In the genomic region with DNA sequence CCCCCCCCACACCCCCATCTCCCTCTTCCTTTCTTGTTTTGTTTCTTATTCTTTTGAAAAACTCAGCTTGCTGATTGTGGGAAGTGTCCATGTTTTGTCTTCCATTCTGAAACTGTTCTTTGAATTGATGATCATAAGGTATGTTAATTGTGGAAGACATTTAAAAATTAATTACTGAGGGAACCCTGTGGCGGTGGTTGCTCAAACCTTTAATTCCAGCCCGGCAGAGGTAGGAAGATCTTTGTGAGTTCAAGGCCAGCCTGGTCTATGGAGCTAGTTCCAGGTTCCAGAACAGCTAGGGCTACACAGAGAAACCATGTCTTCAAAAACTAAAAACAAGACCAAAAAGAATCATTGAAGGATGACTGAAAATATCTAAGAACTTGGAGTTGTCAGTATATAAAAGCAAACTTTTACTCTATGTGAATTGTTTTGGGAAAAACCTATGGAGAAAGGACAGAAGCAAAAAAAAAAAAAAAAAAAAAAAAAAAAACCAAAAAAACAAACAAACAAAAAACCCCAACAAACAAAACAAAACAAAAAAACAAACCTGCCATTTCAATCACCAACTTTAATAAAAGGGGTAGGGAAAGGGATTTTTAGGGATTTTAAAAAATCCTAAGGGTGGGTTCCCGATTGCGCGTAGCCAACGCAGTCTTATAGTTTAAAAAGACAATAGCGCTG, we compare ENCODE assay signal across 8 mouse cellular contexts. TPM values are rescaled to one million over a fixed set of nuclear protein-coding genes. Genes with fewer than 3 reads are reported as not detected.
A peak's percentile ranks its signal among the peaks of the same experiment; 100 is the strongest.
DNase-seq lines count a peak whose midpoint lies in the region; ATAC-seq lines count a peak whose summit lies in the region.

No protein-coding gene starts in this region.

- peak overlapping the region; percentile 41 for H3K4me2 ChIP-seq in embryonic facial prominence, embryonic 15.5 days (replicated peaks)

- DNase-seq in lung, postnatal 36 days = peak; percentile 25
- no peak for DNase-seq in lung, postnatal 4 days
- DNase-seq in limb, embryonic 10.5 days (ENCODE audit: low spot score) = no peak
- DNase-seq in retina, postnatal 1 day = peak; percentile 59
- no peak for DNase-seq in T-cell, adult 2 months (ENCODE audit: low spot score)
- DNase-seq in frontal cortex, postnatal 36 days (ENCODE audit: low spot score in 2 of 2) = no peak
- no peak for DNase-seq in ovary, postnatal 10 days (ENCODE audit: low spot score)

- no peaks in the 10 kb centered on the region for H3K36me3 ChIP-seq in embryonic facial prominence, embryonic 15.5 days
- H3K36me3 ChIP-seq in limb, embryonic 10.5 days = no peaks in the 10 kb centered on the region

- H3K27ac ChIP-seq in embryonic facial prominence, embryonic 15.5 days (replicated peaks) = no peak overlapping the region
- no peak overlapping the region for H3K27ac ChIP-seq in limb, embryonic 10.5 days

- no peaks in the 10 kb centered on the region; the same call in 1 of the 2 replicates for H3K27me3 ChIP-seq in embryonic facial prominence, embryonic 15.5 days
- H3K27me3 ChIP-seq in limb, embryonic 10.5 days (ENCODE audit: low read depth, poor library complexity, severe bottlenecking) = no peaks in the 10 kb centered on the region

- H3K9ac ChIP-seq in embryonic facial prominence, embryonic 15.5 days = no peak overlapping the region

- WGBS in embryonic facial prominence, embryonic 15.5 days = 20% methylated on average over 7 of the region's 7 CpGs
- 17% methylated on average over 7 of the region's 7 CpGs for WGBS in limb, embryonic 10.5 days

- peak overlapping the region; percentile 29 for H3K4me3 ChIP-seq in embryonic facial prominence, embryonic 15.5 days (replicated peaks)
- H3K4me3 ChIP-seq in limb, embryonic 10.5 days = peak overlapping the region; percentile 41

- H3K4me1 ChIP-seq in embryonic facial prominence, embryonic 15.5 days = peaks cover 13% of the 10 kb centered on the region; the same call in 1 of the 2 replicates
- peaks cover 7% of the 10 kb centered on the region for H3K4me1 ChIP-seq in limb, embryonic 10.5 days

- ATAC-seq in embryonic facial prominence, embryonic 15.5 days (ENCODE audit: insufficient number of reproducible peaks, low FRiP score, low TSS enrichment, low read depth) = no peak

- H3K9me3 ChIP-seq in embryonic facial prominence, embryonic 15.5 days (replicated peaks) = no peaks in the 10 kb centered on the region
- H3K9me3 ChIP-seq in limb, embryonic 10.5 days (replicated peaks) = no peaks in the 10 kb centered on the region

RNA-seq across cellular contexts. Expression of a gene that starts 11.0 kb away (rescaled TPM):
- polyA plus RNA-seq in embryonic facial prominence, embryonic 15.5 days (2015; fragmentation: Nextera tagmentation; extraction: Ambion mirVana) = 429 and 455 TPM in 2 replicates
- 432 and 482 TPM in 2 replicates for polyA plus RNA-seq in limb, embryonic 10.5 days (2016; fragmentation: Nextera tagmentation; extraction: Ambion mirVana)

RNA-seq across cellular contexts. Expression of a gene that starts 37.3 kb away (rescaled TPM):
- 14.7 and 15.6 TPM in 2 replicates for polyA plus RNA-seq in embryonic facial prominence, embryonic 15.5 days (2015; fragmentation: Nextera tagmentation; extraction: Ambion mirVana)
- 8.5 and 15.4 TPM in 2 replicates for polyA plus RNA-seq in limb, embryonic 10.5 days (2016; fragmentation: Nextera tagmentation; extraction: Ambion mirVana)

Comparison
In these comparisons a context has a peak if more than half of its experiments do, and no peak if none do; other contexts are left out.
1. DNase-seq: peak in lung, postnatal 36 days (single experiment) and retina, postnatal 1 day (single experiment); none in lung, postnatal 4 days (0 of 2), limb, embryonic 10.5 days (single experiment), T-cell, adult 2 months (single experiment), frontal cortex, postnatal 36 days (0 of 2) and ovary, postnatal 10 days (single experiment).